Mouse (Mus musculus): ENCODE data around the gene Ctf2.
A peak's percentile ranks its signal among the peaks of the same experiment; 100 is the strongest.

The Ctf2 gene

GRCm38 (mm10) chr7:127760478-127760877, 28.5 kb upstream of the Ctf2 start:
- DNase-seq (ENCODE audit: low spot score in 2 of 2): no peak

GRCm38 (mm10) chr7:127759716-127760115, 27.8 kb upstream of the Ctf2 start:
- no peak for DNase-seq (ENCODE audit: low spot score in 2 of 2)

GRCm38 (mm10) chr7:127753741-127754140, 21.8 kb upstream of the Ctf2 start:
- no peak for DNase-seq (ENCODE audit: low spot score in 2 of 2)

- DNase-seq (ENCODE audit: low spot score in 2 of 2): no peak
These were observed 21.2 kb upstream of the Ctf2 start for GRCm38 (mm10) chr7:127753158-127753557.

- DNase-seq (ENCODE audit: low spot score in 2 of 2): no peak
These were observed 20.1 kb upstream of the Ctf2 start for GRCm38 (mm10) chr7:127752069-127752468.

GRCm38 (mm10) chr7:127751619-127752018, 19.7 kb upstream of the Ctf2 start:
- no peak for DNase-seq (ENCODE audit: low spot score in 2 of 2)

- no peak for DNase-seq (ENCODE audit: low spot score in 2 of 2)
These were observed 18.5 kb upstream of the Ctf2 start for GRCm38 (mm10) chr7:127750131-127751127.

- DNase-seq (ENCODE audit: low spot score in 2 of 2): no peak
These were observed 16.2 kb upstream of the Ctf2 start for GRCm38 (mm10) chr7:127748235-127748560.

- no peak for DNase-seq (ENCODE audit: low spot score in 2 of 2)
These were observed 15.7 kb upstream of the Ctf2 start for GRCm38 (mm10) chr7:127747559-127748234.

GRCm38 (mm10) chr7:127746494-127747491, 14.8 kb upstream of the Ctf2 start:
- DNase-seq (ENCODE audit: low spot score in 2 of 2): peak; percentile 26 to 60

GRCm38 (mm10) chr7:127745652-127746493, 13.9 kb upstream of the Ctf2 start:
- DNase-seq (ENCODE audit: low spot score in 2 of 2): peak; percentile 76 to 90

GRCm38 (mm10) chr7:127745251-127745651, 13.3 kb upstream of the Ctf2 start:
- peak; percentile 72 to 83 for DNase-seq (ENCODE audit: low spot score in 2 of 2)

GRCm38 (mm10) chr7:127744366-127745045, 12.5 kb upstream of the Ctf2 start, which contains the start of gene Fbxl19:
Fbxl19 (plus strand) TSS chr7:127744543.
- DNase-seq (ENCODE audit: low spot score in 2 of 2): peak; percentile 55 to 69

GRCm38 (mm10) chr7:127730170-127730569, 1.8 kb downstream of the Ctf2 start:
- no peak for DNase-seq (ENCODE audit: low spot score in 2 of 2)

- no peak for DNase-seq (ENCODE audit: low spot score in 2 of 2)
These were observed 4.1 kb downstream of the Ctf2 start for GRCm38 (mm10) chr7:127727898-127728297.

- DNase-seq (ENCODE audit: low spot score in 2 of 2): no peak
These were observed 6.0 kb downstream of the Ctf2 start for GRCm38 (mm10) chr7:127725924-127726323.

GRCm38 (mm10) chr7:127725490-127725889, 6.5 kb downstream of the Ctf2 start:
- DNase-seq (ENCODE audit: low spot score in 2 of 2): no peak

- no peak for DNase-seq (ENCODE audit: low spot score in 2 of 2)
These were observed 12.7 kb downstream of the Ctf2 start for GRCm38 (mm10) chr7:127719258-127719657.

- no peak for DNase-seq (ENCODE audit: low spot score in 2 of 2)
These were observed 13.6 kb downstream of the Ctf2 start for GRCm38 (mm10) chr7:127718339-127718738.

- DNase-seq (ENCODE audit: low spot score in 2 of 2): peak; percentile 47 to 69
These were observed 15.0 kb downstream of the Ctf2 start for GRCm38 (mm10) chr7:127716992-127717391.

All from cerebellum, postnatal 4 days (tissue).